Mouse (Mus musculus): ENCODE measurements around the gene Il17d.

The Il17d gene

GRCm38 (mm10) chr14:57524671-57525387, at the start of gene Il17d:
Gene Il17d, plus strand, starts transcription at chr14:57524777.
- DNase-seq, result peak; percentile 54 to 66

GRCm38 (mm10) chr14:57475057-57475456, 49.5 kb upstream of the Il17d start:
- no peak for DNase-seq

- DNase-seq, result no peak
These were observed 42.3 kb upstream of the Il17d start for GRCm38 (mm10) chr14:57482262-57482661.

GRCm38 (mm10) chr14:57484183-57484582, 40.4 kb upstream of the Il17d start:
- no peak for DNase-seq

GRCm38 (mm10) chr14:57489696-57490095, 34.9 kb upstream of the Il17d start:
- DNase-seq, result no peak

GRCm38 (mm10) chr14:57493840-57494239, 30.7 kb upstream of the Il17d start:
- no peak for DNase-seq

GRCm38 (mm10) chr14:57503729-57504128, 20.8 kb upstream of the Il17d start:
- DNase-seq, result peak; percentile 90 to 92

GRCm38 (mm10) chr14:57509554-57509953, 15.0 kb upstream of the Il17d start:
- no peak for DNase-seq

GRCm38 (mm10) chr14:57515156-57515762, 9.3 kb upstream of the Il17d start:
- DNase-seq, result no peak

GRCm38 (mm10) chr14:57517001-57517400, 7.6 kb upstream of the Il17d start:
- DNase-seq, result no peak

GRCm38 (mm10) chr14:57523762-57524161, 815 bp upstream of the Il17d start:
- no peak for DNase-seq

GRCm38 (mm10) chr14:57525388-57526049, 942 bp downstream of the Il17d start:
- peak; percentile 80 to 87 for DNase-seq

GRCm38 (mm10) chr14:57526050-57526623, 1.6 kb downstream of the Il17d start:
- DNase-seq, result no peak

GRCm38 (mm10) chr14:57527122-57527521, 2.5 kb downstream of the Il17d start:
- DNase-seq, result no peak

GRCm38 (mm10) chr14:57527598-57527997, 3.0 kb downstream of the Il17d start:
- no peak for DNase-seq

- no peak for DNase-seq
These were observed 4.7 kb downstream of the Il17d start for GRCm38 (mm10) chr14:57529086-57529785.

- no peak for DNase-seq
These were observed 5.4 kb downstream of the Il17d start for GRCm38 (mm10) chr14:57529786-57530515.

GRCm38 (mm10) chr14:57532577-57532976, 8.0 kb downstream of the Il17d start:
- no peak for DNase-seq

GRCm38 (mm10) chr14:57533214-57533613, 8.6 kb downstream of the Il17d start:
- peak; percentile 66 to 67 for DNase-seq

- DNase-seq, result no peak
These were observed 9.3 kb downstream of the Il17d start for GRCm38 (mm10) chr14:57533841-57534240.

- DNase-seq, result no peak
These were observed 9.8 kb downstream of the Il17d start for GRCm38 (mm10) chr14:57534346-57534745.

- peak; percentile 42 to 43 for DNase-seq
These were observed 10.4 kb downstream of the Il17d start for GRCm38 (mm10) chr14:57534961-57535360.
